Comparison of ENCODE assay signal across 9 mouse cellular contexts in the genomic region with DNA sequence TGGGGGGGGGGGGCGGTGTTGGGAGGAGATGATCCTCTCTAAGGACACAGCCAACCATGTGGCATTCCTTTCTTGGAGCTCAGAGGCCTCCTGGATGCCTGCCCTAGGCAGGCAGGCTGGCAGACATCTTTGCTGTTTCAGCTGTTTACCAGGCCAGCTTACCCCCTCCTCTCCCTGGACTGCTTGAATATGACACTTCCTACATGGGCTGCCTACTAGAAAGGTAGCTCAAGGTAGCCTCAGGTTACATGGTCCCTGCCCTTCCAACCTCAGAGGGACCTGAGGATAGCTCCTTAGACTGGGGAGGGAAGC. TPM values are rescaled to one million over a fixed set of nuclear protein-coding genes. Genes with fewer than 3 reads are reported as not detected.
DNase-seq lines count a peak whose midpoint lies in the region; ATAC-seq and TF ChIP-seq lines count a peak whose summit lies in the region.
"Had no signal": no experiment of that assay in that cellular context is flagged by ENCODE, and none has a peak within 500 bp of the region (broad histone marks: within the 10 kb centered on the region; RNA-seq: fewer than 3 reads in every experiment).

No protein-coding gene starts in this region.

- H3K4me3 ChIP-seq in liver, postnatal 0 days (ENCODE audit: low read depth, low read length) = no peak overlapping the region
- peak overlapping the region; percentile 23; the same call in 1 of the 2 replicates for H3K4me3 ChIP-seq in embryonic facial prominence, embryonic 10.5 days
- H3K4me3 ChIP-seq in small intestine, adult 2 months (ENCODE audit: low read depth, low read length) = no peak overlapping the region
- H3K4me3 ChIP-seq in thymus, adult 2 months (ENCODE audit: control insufficient read depth, insufficient read depth, low read length) = no peak overlapping the region

- no peak for TF ChIP-seq CTCF in liver, postnatal 0 days (IDR thresholded peaks at IDR 0.05; ENCODE audit: low read depth)
- TF ChIP-seq CTCF in small intestine, adult 2 months (IDR thresholded peaks at IDR 0.05; ENCODE audit: extremely low read depth, insufficient read length, insufficient replicate concordance, low read depth, low read length) = no peak
- no peak for TF ChIP-seq CTCF in thymus, adult 2 months (IDR thresholded peaks at IDR 0.05; ENCODE audit: borderline replicate concordance, control insufficient read depth, extremely low read depth, insufficient read depth, low read length, poor library complexity)

- no peak overlapping the region for H3K4me2 ChIP-seq in liver, postnatal 0 days (ENCODE audit: low read depth, low read length)

- no peak for DNase-seq in liver, postnatal 0 days
- DNase-seq in liver = no peak
- no peak for DNase-seq in embryonic facial prominence, embryonic 10.5 days (ENCODE audit: low spot score)
- peak; percentile 31 for DNase-seq in induced T-regulatory cell, adult 2 months (ENCODE audit: low read depth)
- DNase-seq in frontal cortex, postnatal 36 days (ENCODE audit: low spot score in 2 of 2) = no peak
- DNase-seq in thymus, postnatal 0 days (ENCODE audit: low spot score) = no peak
- no peak for DNase-seq in thymus, adult 2 months
- DNase-seq: kidney, adult 11 months had no signal

- H3K36me3 ChIP-seq in liver, postnatal 0 days (replicated peaks; ENCODE audit: insufficient read depth, low read length) = no peaks in the 10 kb centered on the region
- peaks cover 47% of the 10 kb centered on the region for H3K36me3 ChIP-seq in embryonic facial prominence, embryonic 10.5 days (replicated peaks)
- peaks cover 20% of the 10 kb centered on the region for H3K36me3 ChIP-seq in small intestine, adult 2 months (ENCODE audit: control insufficient read depth, insufficient read depth, low read length)
- H3K36me3 ChIP-seq in thymus, adult 2 months (ENCODE audit: control insufficient read depth, insufficient read depth, low read length) = no peaks in the 10 kb centered on the region

- no peak for ATAC-seq in liver, postnatal 0 days

- H3K27ac ChIP-seq in liver, postnatal 0 days (ENCODE audit: low read depth) = 0 out of 2 replicates have a peak overlapping the region, but pooled peaks have one; percentile 64
- peak overlapping the region; percentile 71 for H3K27ac ChIP-seq in embryonic facial prominence, embryonic 10.5 days (replicated peaks)
- peak overlapping the region; percentile 87 for H3K27ac ChIP-seq in small intestine, adult 2 months (ENCODE audit: insufficient read depth, low read depth, low read length)
- H3K27ac ChIP-seq in thymus, adult 2 months (ENCODE audit: control insufficient read depth, insufficient read depth, low read length) = no peak overlapping the region

- H3K9ac ChIP-seq in liver, postnatal 0 days (replicated peaks) = no peak overlapping the region

- 55% methylated on average over 1 of the region's 1 CpGs for WGBS in liver, postnatal 0 days (ENCODE audit: insufficient replicate concordance)
- WGBS in embryonic facial prominence, embryonic 10.5 days = 53% methylated on average over 1 of the region's 1 CpGs
- WGBS in small intestine, adult 2 months = 31% methylated on average over 1 of the region's 1 CpGs
- WGBS in thymus, adult 2 months = 92% methylated on average over 1 of the region's 1 CpGs

- no peaks in the 10 kb centered on the region for H3K9me3 ChIP-seq in liver, postnatal 0 days (ENCODE audit: low read length)
- no peaks in the 10 kb centered on the region for H3K9me3 ChIP-seq in embryonic facial prominence, embryonic 10.5 days

- 0 out of 2 replicates have a peak, but pooled peaks cover 4% of the 10 kb centered on the region for H3K27me3 ChIP-seq in liver, postnatal 0 days (ENCODE audit: insufficient read depth, low read length)
- H3K27me3 ChIP-seq in embryonic facial prominence, embryonic 10.5 days (replicated peaks; ENCODE audit: low read depth, poor library complexity, severe bottlenecking) = no peaks in the 10 kb centered on the region
- H3K27me3 ChIP-seq in small intestine, adult 2 months (ENCODE audit: control insufficient read depth, insufficient read depth, low read length) = no peaks in the 10 kb centered on the region
- no peaks in the 10 kb centered on the region for H3K27me3 ChIP-seq in thymus, adult 2 months (ENCODE audit: control insufficient read depth, insufficient read depth, low read length)

- TF ChIP-seq EP300 in liver, postnatal 0 days (IDR thresholded peaks at IDR 0.05; ENCODE audit: low read depth) = no peak

- peaks cover 23% of the 10 kb centered on the region for H3K4me1 ChIP-seq in liver, postnatal 0 days (ENCODE audit: insufficient read depth)
- peaks cover 71% of the 10 kb centered on the region for H3K4me1 ChIP-seq in embryonic facial prominence, embryonic 10.5 days
- peaks cover 66% of the 10 kb centered on the region for H3K4me1 ChIP-seq in small intestine, adult 2 months (ENCODE audit: control insufficient read depth, insufficient read depth, insufficient read length, low read length)
- H3K4me1 ChIP-seq in thymus, adult 2 months (replicated peaks; ENCODE audit: control insufficient read depth, insufficient read depth, low read length) = peaks cover 35% of the 10 kb centered on the region

- no peak for TF ChIP-seq POLR2A in small intestine, adult 2 months (IDR thresholded peaks at IDR 0.05; ENCODE audit: low read depth, low read length)
- no peak for TF ChIP-seq POLR2A in thymus, adult 2 months (IDR thresholded peaks at IDR 0.05; ENCODE audit: control insufficient read depth, extremely low read depth, insufficient read depth, low read length, poor library complexity)

RNA-seq across cellular contexts. Expression of a gene that starts 24.4 kb away (rescaled TPM):
- polyA plus RNA-seq in liver, postnatal 0 days (2015; fragmentation: Nextera tagmentation; extraction: Ambion mirVana) = 4.7 TPM in 1 of 2 replicates, not detected in the other
- not detected in 2 replicates for polyA plus RNA-seq in embryonic facial prominence, embryonic 10.5 days (2016; fragmentation: Nextera tagmentation; extraction: Ambion mirVana)
- 8.8 and 5,109 TPM in 2 replicates for polyA plus RNA-seq in small intestine, adult 2 months (2012; rRNA removed)
- polyA plus RNA-seq in thymus, postnatal 0 days (2015; fragmentation: Nextera tagmentation; extraction: Ambion mirVana) = 0.44 and 0.50 TPM in 2 replicates
- polyA plus RNA-seq in thymus, adult 2 months (2012; rRNA removed) = 0.42 and 0.49 TPM in 2 replicates

RNA-seq across cellular contexts. Expression of a gene that starts 25.8 kb away (rescaled TPM):
- polyA plus RNA-seq in liver, postnatal 0 days (2015; fragmentation: Nextera tagmentation; extraction: Ambion mirVana) = 1.8 TPM in 2 replicates
- polyA plus RNA-seq in embryonic facial prominence, embryonic 10.5 days (2016; fragmentation: Nextera tagmentation; extraction: Ambion mirVana) = 36.7 and 44.2 TPM in 2 replicates
- polyA plus RNA-seq in small intestine, adult 2 months (2012; rRNA removed) = 51.2 and 110 TPM in 2 replicates
- 13.3 and 15.7 TPM in 2 replicates for polyA plus RNA-seq in thymus, postnatal 0 days (2015; fragmentation: Nextera tagmentation; extraction: Ambion mirVana)
- 45.4 and 51.6 TPM in 2 replicates for polyA plus RNA-seq in thymus, adult 2 months (2012; rRNA removed)

RNA-seq across cellular contexts. Expression of a gene that starts 32.9 kb away (rescaled TPM):
- polyA plus RNA-seq in liver, postnatal 0 days (2015; fragmentation: Nextera tagmentation; extraction: Ambion mirVana) = 1.5 and 1.9 TPM in 2 replicates
- polyA plus RNA-seq in embryonic facial prominence, embryonic 10.5 days (2016; fragmentation: Nextera tagmentation; extraction: Ambion mirVana) = not detected in 2 replicates
- polyA plus RNA-seq in small intestine, adult 2 months (2012; rRNA removed) = 0.57 TPM in 1 of 2 replicates, not detected in the other
- polyA plus RNA-seq in thymus, postnatal 0 days (2015; fragmentation: Nextera tagmentation; extraction: Ambion mirVana) = 2.6 and 3.6 TPM in 2 replicates
- polyA plus RNA-seq in thymus, adult 2 months (2012; rRNA removed) = 0.47 and 0.61 TPM in 2 replicates

RNA-seq across cellular contexts. Expression of a gene that starts 42.1 kb away (rescaled TPM):
- 0.56 and 0.64 TPM in 2 replicates for polyA plus RNA-seq in liver, postnatal 0 days (2015; fragmentation: Nextera tagmentation; extraction: Ambion mirVana)
- 0.22 TPM in 1 of 2 replicates, not detected in the other for polyA plus RNA-seq in embryonic facial prominence, embryonic 10.5 days (2016; fragmentation: Nextera tagmentation; extraction: Ambion mirVana)
- polyA plus RNA-seq in small intestine, adult 2 months (2012; rRNA removed) = 4.7 and 4.8 TPM in 2 replicates
- 0.35 and 0.88 TPM in 2 replicates for polyA plus RNA-seq in thymus, postnatal 0 days (2015; fragmentation: Nextera tagmentation; extraction: Ambion mirVana)
- polyA plus RNA-seq in thymus, adult 2 months (2012; rRNA removed) = 2.5 and 2.8 TPM in 2 replicates

RNA-seq across cellular contexts. Expression of a gene that starts 44.8 kb away (rescaled TPM):
- polyA plus RNA-seq in liver, postnatal 0 days (2015; fragmentation: Nextera tagmentation; extraction: Ambion mirVana) = 4.5 and 5.8 TPM in 2 replicates
- 57.9 and 61.4 TPM in 2 replicates for polyA plus RNA-seq in embryonic facial prominence, embryonic 10.5 days (2016; fragmentation: Nextera tagmentation; extraction: Ambion mirVana)
- 7.7 and 13.7 TPM in 2 replicates for polyA plus RNA-seq in small intestine, adult 2 months (2012; rRNA removed)
- 18.8 and 20.7 TPM in 2 replicates for polyA plus RNA-seq in thymus, postnatal 0 days (2015; fragmentation: Nextera tagmentation; extraction: Ambion mirVana)
- 33.7 and 34.5 TPM in 2 replicates for polyA plus RNA-seq in thymus, adult 2 months (2012; rRNA removed)
